Mouse (Mus musculus) layer of hippocampus, adult 18-20 months (tissue): ENCODE data around the gene Dtl. TPM values are rescaled to one million over a fixed set of nuclear protein-coding genes. Genes with fewer than 3 reads are reported as not detected.
A peak's percentile ranks its signal among the peaks of the same experiment; 100 is the strongest.

Experiments used
- DNase-seq, 2 experiments: peaks; one replicate each; pipeline ENCODE4 v3.0.0; 2022; ENCODE audit warnings: low spot score in 2 of 2
- total RNA-seq, 2 experiments: library from RNA; stranded (reverse); gene quantifications; 2 replicates each; pipeline ENCODE4 v1.2.3; 2021

Dtl gene
- total RNA-seq, 2 experiments from 2014 or later = 0.41 to 0.92 TPM

- no peak for DNase-seq
Observed at GRCm38 (mm10) chr1:191581641-191582040, 6.3 kb upstream of the Dtl start.

DNA sequence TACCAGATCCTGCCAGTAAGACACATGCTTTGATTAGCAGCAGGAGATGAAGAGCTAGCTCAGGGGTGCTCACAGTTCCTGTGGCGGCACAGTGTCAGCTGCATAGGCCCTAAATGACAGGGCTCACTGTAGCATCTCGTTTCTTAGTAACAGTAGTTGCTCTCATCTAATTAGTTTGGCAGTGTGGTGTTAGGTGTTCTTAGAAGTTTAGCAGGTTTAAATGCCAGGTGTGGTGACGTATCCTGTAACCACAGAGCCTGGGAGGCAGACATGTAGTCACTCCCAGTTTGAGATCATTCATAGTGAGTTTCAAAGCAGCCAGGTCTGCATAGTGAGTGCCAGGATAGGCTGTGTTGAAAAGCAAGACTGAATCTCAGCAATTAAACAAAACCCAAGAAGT, 4.2 kb upstream of the Dtl start:
- no peak for DNase-seq

DNA sequence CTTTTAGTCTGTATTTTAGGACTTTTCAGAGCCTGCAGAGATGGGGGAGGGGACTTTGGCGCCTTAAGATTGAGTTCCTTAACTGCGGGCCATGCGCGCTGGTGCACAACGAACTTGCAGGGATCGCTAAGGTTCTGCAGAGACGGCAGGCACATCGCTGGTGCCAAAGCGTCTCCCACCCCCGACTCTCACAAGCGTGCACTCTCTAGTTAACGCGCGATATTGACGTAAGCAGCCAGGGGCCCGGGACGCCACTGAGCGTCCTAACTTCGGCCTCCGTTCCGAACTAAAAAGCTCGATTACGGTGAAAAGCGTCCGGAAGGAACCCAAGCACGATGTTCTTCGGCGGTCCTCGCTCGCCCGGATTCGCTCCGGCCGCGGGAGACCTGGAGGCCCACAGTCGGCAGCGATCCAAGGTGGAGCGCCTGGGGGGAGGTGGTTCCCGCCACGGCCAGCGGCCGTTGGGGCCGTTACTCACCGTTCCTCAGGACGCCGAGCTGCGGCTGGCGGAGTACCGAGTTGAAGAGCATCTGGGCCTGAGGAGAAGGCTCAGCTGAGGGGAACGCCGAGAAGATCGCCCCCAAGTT, 380 bp downstream of the Dtl start:
- DNase-seq = peak in 1 of 2 experiments; percentile 6

DNA sequence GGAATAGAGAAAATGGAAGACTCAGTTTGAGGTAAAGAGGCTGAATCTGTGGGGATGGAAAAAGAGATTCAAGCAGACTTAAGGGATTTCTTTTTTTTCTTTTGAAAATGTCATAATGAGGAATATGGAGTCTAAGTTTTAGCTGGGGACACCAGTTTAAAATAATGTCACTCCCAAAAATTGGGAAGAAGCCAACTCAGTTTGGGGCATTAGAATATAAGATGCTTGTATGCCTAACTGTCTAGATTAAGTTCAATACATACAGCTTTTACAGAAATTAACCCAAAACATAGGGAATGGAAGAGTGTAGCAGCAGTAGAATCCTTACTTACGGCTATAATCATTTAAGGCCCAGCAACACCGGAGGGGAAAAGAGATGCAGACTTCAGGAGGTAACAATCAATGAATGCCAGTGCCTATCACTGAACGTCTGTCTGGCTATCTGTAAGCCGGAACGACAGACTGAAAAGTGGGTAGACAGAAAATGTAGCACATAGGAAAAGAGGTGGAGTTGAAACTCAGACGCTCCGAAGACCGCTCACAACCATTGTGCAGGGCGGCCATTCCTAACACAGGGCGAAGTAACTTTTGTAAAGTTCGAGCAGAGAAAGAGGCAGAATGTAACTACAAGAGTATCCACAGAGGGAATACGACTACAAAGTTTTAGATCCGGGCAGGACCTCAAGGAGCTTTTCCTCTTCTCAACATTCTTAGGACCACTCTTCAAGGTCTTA, 1.3 kb downstream of the Dtl start:
- DNase-seq = no peak

- DNase-seq = no peak
Observed at GRCm38 (mm10) chr1:191570415-191570814, 4.9 kb downstream of the Dtl start.

DNA sequence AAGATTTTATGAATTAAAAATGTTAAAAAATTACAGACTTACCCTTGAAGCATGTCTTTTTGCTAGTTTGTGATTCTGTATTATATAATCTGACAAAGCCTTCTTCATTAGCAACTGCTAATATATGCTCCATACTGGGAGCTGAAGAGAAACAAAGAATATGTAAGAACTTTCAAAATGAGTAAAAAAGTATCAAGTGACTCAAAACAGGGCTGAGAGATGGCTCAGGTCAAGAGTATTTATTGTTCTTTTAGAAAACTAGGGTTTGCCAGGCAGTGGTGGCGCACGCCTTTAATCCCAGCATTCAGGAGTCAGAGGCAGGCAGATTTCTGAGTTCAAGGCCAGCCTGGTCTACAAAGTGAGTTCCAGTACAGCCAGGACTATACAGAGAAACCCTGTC, 5.7 kb downstream of the Dtl start:
- DNase-seq = no peak

- DNase-seq = peak in 1 of 2 experiments; percentile 8
Observed at GRCm38 (mm10) chr1:191567859-191568258, 7.5 kb downstream of the Dtl start.

GRCm38 (mm10) chr1:191562823-191563365, 12.4 kb downstream of the Dtl start:
- peak in 1 of 2 experiments; percentile 65 for DNase-seq

DNA sequence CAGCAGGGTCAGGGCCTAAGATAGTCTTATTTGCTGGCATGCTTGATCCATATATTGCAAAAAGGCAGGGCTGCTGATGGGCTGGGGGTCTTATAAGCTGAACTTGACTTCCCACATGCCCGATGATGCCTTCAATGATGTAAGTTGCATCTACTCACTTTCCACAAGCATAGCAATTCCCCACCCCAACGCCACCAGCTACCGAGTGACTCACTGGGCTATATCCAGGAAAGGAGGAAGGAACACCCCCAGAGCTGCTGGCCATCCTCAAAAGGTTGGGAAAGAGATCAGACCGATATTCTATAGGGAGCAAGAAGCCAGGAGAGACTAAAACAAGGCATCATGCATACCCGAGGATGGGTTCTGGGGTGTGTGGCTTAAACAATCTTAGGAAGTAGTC, 15.6 kb downstream of the Dtl start:
- no peak for DNase-seq

- no peak for DNase-seq
Observed at GRCm38 (mm10) chr1:191557109-191557508, 18.2 kb downstream of the Dtl start.

DNA sequence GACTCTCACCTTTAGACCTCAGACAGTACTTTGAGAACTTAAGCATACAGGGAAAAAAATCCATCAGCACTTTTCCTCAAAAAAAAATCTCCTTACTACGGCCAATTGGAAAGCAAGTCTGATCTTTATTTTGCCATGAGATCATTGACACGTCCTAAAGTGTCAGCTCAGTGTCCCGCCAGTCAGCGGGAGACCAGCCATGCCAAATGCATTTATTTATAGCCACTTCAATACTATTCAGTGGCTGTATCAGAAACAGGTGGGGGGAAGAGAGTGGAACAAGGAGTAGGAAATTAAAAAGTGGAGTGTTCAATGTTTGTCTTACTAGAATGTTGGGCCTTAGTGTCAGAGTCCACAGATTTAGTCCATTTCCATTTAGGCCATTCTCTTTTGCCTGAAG, 24.6 kb downstream of the Dtl start:
- DNase-seq = no peak

DNA sequence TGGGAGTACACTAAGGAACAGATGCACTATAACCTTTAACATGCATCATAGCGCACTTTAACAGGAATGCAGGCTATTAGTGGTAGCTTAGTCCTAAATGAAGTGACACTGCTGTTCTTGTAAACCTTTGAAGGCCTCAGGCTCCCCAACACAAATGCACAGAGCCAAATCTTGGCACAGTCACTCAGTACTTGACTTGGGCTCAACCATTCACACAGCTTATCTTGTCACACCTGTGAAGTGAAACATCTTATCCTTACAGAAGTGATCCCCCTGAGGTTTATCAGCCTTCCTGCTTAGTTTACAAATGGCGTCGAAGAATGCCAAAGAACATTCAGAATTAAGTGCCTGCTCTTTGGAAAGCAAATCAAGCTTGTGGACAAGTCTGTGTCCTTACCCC, 31.6 kb downstream of the Dtl start:
- no peak for DNase-seq

DNA sequence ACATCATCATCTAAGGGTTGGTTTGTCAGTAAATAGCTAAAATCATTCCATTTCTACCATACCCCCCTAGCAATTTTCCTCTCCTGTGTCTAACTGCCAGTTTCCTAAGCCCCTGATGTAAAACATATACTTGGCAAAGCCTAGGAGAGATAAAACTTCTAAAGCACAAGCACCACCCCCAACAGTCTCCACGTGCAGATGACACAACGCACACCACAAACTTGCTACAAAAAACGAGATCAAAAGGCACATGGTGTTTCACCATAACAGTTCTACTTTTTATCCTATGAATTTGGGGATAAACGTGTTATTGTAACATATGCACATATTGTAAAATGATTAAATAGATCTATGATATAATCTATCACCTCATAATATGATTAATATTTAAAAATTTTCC, 33.7 kb downstream of the Dtl start:
- DNase-seq = no peak

DNA sequence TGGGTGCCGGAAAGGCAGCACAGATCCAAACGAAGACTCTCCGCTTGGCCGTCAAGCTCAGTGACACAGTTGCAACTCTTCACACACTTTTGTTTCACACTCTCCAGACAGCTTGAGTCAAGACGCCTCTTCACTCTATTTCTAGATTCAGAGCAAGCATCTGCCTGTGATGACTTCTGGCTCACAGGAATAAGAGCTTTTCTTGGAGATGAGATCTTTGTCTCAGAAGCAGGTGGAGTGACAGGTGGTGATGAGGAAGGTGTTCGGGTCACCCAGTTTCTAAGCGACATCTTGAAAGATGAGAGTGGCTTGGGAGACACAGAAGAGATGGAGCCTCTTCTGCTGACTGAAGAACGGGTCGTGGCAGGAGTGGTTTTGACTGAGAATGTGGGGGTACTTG, 34.3 kb downstream of the Dtl start:
- DNase-seq = peak in 1 of 2 experiments; percentile 26

GRCm38 (mm10) chr1:191540300-191540699, 35.0 kb downstream of the Dtl start:
- no peak for DNase-seq

DNA sequence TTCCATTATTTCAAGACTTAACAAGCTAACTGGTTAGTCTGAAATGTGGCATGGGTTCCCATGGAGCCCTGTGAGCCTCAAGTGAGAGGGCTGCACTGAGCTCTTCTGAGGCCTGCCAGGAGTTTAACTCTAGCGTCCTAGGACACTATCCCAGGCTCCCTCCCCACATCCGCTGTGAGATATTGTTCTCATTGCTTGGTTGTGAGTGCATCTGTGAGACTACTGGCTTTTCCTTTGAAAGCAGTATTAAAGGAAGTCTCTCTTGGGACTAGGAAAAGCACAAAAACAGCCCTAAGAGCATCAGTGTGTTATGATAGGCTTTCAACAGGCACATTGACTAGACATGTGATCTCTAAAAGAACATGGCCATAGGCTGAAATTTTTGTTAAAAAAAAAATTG, 40.4 kb downstream of the Dtl start:
- DNase-seq = no peak

GRCm38 (mm10) chr1:191531023-191531422, 44.3 kb downstream of the Dtl start:
- DNase-seq = no peak

GRCm38 (mm10) chr1:191529406-191529805, 45.9 kb downstream of the Dtl start:
- DNase-seq = no peak

- peak in 1 of 2 experiments; percentile 7 for DNase-seq
Observed at GRCm38 (mm10) chr1:191527921-191528612, 47.3 kb downstream of the Dtl start.

DNA sequence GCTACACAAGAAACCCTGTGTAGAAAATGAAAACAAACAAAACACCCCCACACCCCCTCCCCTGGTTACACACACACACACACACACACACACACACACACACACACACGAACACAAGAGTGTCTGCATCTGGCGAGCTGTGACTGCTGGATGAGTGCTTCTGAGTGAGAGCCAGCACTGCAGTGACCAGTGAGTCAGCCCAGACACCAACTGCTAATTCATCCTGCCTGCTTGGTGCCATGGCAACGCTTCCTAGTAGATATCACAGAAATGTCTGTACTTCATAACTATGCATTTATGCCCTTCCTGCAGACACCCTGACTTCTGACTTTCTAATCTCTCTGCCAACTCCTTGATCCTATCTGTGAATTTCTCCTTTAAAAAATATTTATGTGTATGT, 48.3 kb downstream of the Dtl start:
- peak; percentile 17 to 26 for DNase-seq

DNA sequence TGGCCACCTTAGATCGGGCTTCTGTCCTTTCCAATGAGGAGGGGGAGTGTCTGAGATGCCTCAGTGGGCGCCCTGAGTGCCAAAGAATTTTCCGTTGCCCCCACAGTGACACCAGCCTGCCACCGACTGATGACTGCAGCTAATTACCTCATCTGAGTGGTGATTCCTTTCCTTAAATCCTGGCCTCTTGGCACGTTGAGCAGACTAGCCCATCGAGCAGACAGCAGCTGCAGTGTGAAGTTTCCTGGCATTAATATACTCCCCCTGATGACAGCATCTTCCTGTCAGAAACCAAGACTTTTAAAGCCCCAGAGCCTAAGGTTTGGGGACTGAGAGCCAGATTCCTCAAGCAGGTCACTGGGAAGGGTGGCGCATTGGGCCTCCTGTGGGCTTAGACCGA, 53.9 kb downstream of the Dtl start:
- DNase-seq = no peak

DNA sequence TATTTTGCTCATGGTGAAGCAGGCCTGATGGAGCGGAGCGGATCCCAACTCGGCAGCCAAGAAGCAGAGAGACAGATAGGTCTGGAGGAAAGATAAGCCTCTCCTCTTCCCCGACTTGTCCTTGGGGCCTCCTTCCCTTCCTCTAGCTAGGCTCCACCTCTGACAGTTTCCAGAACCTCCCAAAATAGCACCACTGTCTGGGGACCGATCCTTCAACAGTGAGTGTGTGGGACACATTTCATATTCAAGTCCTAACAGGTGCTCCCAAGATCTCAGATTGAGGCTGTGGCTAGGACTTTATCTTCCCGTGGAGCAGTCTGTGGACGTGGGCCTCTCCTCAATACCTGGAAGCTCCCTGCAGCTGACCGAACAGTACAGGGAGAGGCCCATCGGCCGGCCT, 54.7 kb downstream of the Dtl start:
- DNase-seq = no peak
